Mouse (Mus musculus): ENCODE data around the gene Alg5. TPM values are rescaled to one million over a fixed set of nuclear protein-coding genes. Genes with fewer than 3 reads are reported as not detected.
A peak's percentile ranks its signal among the peaks of the same experiment; 100 is the strongest.
"Not testable (repeated sequence)": the region's sequence is repeated elsewhere in the genome, so short reads cannot be mapped to it uniquely, and the experiment has no call there.

Gene Alg5
- polyA plus RNA-seq, 1 experiment from 2014 or later = 47.9 TPM

- WGBS = 87% methylated on average over 8 of the region's 8 CpGs
- Histone ChIP-seq H3K4me3 (ENCODE audit: low read length) (no peak overlapping the region), H3K9ac (ENCODE audit: low read depth, low read length) (no peak overlapping the region), H3K9me3 (ENCODE audit: control insufficient read depth, low read length) (no peaks in the 10 kb centered on the region), H3K27ac (ENCODE audit: low read depth, low read length) (no peak overlapping the region), H3K4me2 (ENCODE audit: low read length) (no peak overlapping the region), H3K27me3 (replicated peaks; ENCODE audit: control insufficient read depth, insufficient read depth, low read length) (no peaks in the 10 kb centered on the region), H3K4me1 (ENCODE audit: control insufficient read depth, insufficient read depth, low read depth, low read length) (peaks cover 8% of the 10 kb centered on the region), H3K36me3 (ENCODE audit: control insufficient read depth, insufficient read depth, low read length) (no peaks in the 10 kb centered on the region)
- ATAC-seq = no peak
These were observed 22.1 kb downstream of the Alg5 start for GRCm38 (mm10) chr3:54757446-54757845.

GRCm38 (mm10) chr3:54759211-54759610 is 23.9 kb downstream of the Alg5 start:
- Histone ChIP-seq H3K36me3 (ENCODE audit: control insufficient read depth, insufficient read depth, low read length) (no peaks in the 10 kb centered on the region), H3K27ac (ENCODE audit: low read depth, low read length) (no peak overlapping the region), H3K9me3 (ENCODE audit: control insufficient read depth, low read length) (no peaks in the 10 kb centered on the region), H3K9ac (ENCODE audit: low read depth, low read length) (no peak overlapping the region), H3K27me3 (replicated peaks; ENCODE audit: control insufficient read depth, insufficient read depth, low read length) (no peaks in the 10 kb centered on the region), H3K4me3 (ENCODE audit: low read length) (no peak overlapping the region), H3K4me1 (ENCODE audit: control insufficient read depth, insufficient read depth, low read depth, low read length) (peaks cover 8% of the 10 kb centered on the region), H3K4me2 (ENCODE audit: low read length) (no peak overlapping the region)
- no peak for ATAC-seq
- 77% methylated on average over 9 of the region's 9 CpGs for WGBS

GRCm38 (mm10) chr3:54760321-54761115 is 25.2 kb downstream of the Alg5 start:
- ATAC-seq = no peak
- Histone ChIP-seq H3K27ac (ENCODE audit: low read depth, low read length) (no peak overlapping the region), H3K9me3 (ENCODE audit: control insufficient read depth, low read length) (no peaks in the 10 kb centered on the region), H3K4me1 (ENCODE audit: control insufficient read depth, insufficient read depth, low read depth, low read length) (peaks cover 8% of the 10 kb centered on the region), H3K9ac (ENCODE audit: low read depth, low read length) (no peak overlapping the region), H3K36me3 (ENCODE audit: control insufficient read depth, insufficient read depth, low read length) (no peaks in the 10 kb centered on the region), H3K27me3 (replicated peaks; ENCODE audit: control insufficient read depth, insufficient read depth, low read length) (no peaks in the 10 kb centered on the region), H3K4me2 (ENCODE audit: low read length) (no peak overlapping the region), H3K4me3 (ENCODE audit: low read length) (no peak overlapping the region)
- 43% methylated on average over 15 of the region's 15 CpGs for WGBS

GRCm38 (mm10) chr3:54761258-54761657 is 25.9 kb downstream of the Alg5 start:
- Histone ChIP-seq H3K27ac (ENCODE audit: low read depth, low read length) (no peak overlapping the region), H3K4me1 (ENCODE audit: control insufficient read depth, insufficient read depth, low read depth, low read length) (peaks cover 4% of the 10 kb centered on the region), H3K36me3 (ENCODE audit: control insufficient read depth, insufficient read depth, low read length) (no peaks in the 10 kb centered on the region), H3K4me3 (ENCODE audit: low read length) (no peak overlapping the region), H3K9me3 (ENCODE audit: control insufficient read depth, low read length) (no peaks in the 10 kb centered on the region), H3K27me3 (replicated peaks; ENCODE audit: control insufficient read depth, insufficient read depth, low read length) (no peaks in the 10 kb centered on the region), H3K4me2 (ENCODE audit: low read length) (no peak overlapping the region), H3K9ac (ENCODE audit: low read depth, low read length) (no peak overlapping the region)
- WGBS = 87% methylated on average over 1 of the region's 1 CpGs
- ATAC-seq = no peak

DNA sequence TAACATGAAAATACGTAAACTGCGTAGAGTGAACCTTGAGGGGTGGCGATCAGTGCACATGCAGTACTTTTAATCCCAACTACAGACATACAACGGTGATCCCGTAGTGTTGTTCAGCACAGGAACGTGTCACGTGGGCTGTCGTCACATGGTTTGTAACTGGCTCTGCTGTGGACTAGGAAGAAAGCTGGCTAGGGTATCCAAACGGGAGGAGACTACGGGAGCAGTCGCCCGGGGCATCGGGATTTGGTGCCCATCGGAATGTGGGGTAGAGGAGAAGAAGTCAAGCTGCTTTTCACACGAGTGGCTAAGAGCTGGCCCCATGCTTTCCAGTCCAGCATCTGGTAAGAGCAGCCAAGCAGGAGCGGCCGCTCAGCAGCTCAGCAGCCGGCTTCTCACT is 29.1 kb downstream of the Alg5 start:
- Histone ChIP-seq H3K4me2 (ENCODE audit: low read length) (peak overlapping the region; percentile 32), H3K9me3 (ENCODE audit: control insufficient read depth, low read length) (no peaks in the 10 kb centered on the region), H3K9ac (ENCODE audit: low read depth, low read length) (no peak overlapping the region), H3K4me1 (ENCODE audit: control insufficient read depth, insufficient read depth, low read depth, low read length) (peaks cover 3% of the 10 kb centered on the region; the same call in 1 of the 2 replicates), H3K27me3 (replicated peaks; ENCODE audit: control insufficient read depth, insufficient read depth, low read length) (no peaks in the 10 kb centered on the region), H3K27ac (ENCODE audit: low read depth, low read length) (no peak overlapping the region), H3K36me3 (ENCODE audit: control insufficient read depth, insufficient read depth, low read length) (no peaks in the 10 kb centered on the region), H3K4me3 (ENCODE audit: low read length) (peak overlapping the region; percentile 15)
- peak; percentile 94 for ATAC-seq
- WGBS = 46% methylated on average over 18 of the region's 18 CpGs

- 86% methylated on average over 6 of the region's 6 CpGs for WGBS
- H3K4me2 ChIP-seq (ENCODE audit: low read length) = not testable (repeated sequence)
These were observed 30.2 kb downstream of the Alg5 start for GRCm38 (mm10) chr3:54765521-54765920.

GRCm38 (mm10) chr3:54766034-54766433 is 30.7 kb downstream of the Alg5 start:
- Histone ChIP-seq H3K4me3 (ENCODE audit: low read length) (no peak overlapping the region), H3K27ac (ENCODE audit: low read depth, low read length) (no peak overlapping the region), H3K9ac (ENCODE audit: low read depth, low read length) (no peak overlapping the region), H3K4me2 (ENCODE audit: low read length) (no peak overlapping the region), H3K4me1 (ENCODE audit: control insufficient read depth, insufficient read depth, low read depth, low read length) (peaks cover 1% of the 10 kb centered on the region; the same call in 1 of the 2 replicates), H3K9me3 (ENCODE audit: control insufficient read depth, low read length) (no peaks in the 10 kb centered on the region), H3K36me3 (ENCODE audit: control insufficient read depth, insufficient read depth, low read length) (no peaks in the 10 kb centered on the region), H3K27me3 (replicated peaks; ENCODE audit: control insufficient read depth, insufficient read depth, low read length) (no peaks in the 10 kb centered on the region)
- 82% methylated on average over 14 of the region's 14 CpGs for WGBS
- ATAC-seq = no peak

More at GRCm38 (mm10) chr3:54765521-54765920, 30.2 kb downstream of the Alg5 start:
- not testable (repeated sequence) for H3K36me3 ChIP-seq (ENCODE audit: control insufficient read depth, insufficient read depth, low read length); H3K9me3 ChIP-seq (ENCODE audit: control insufficient read depth, low read length); H3K4me1 ChIP-seq (ENCODE audit: control insufficient read depth, insufficient read depth, low read depth, low read length); ATAC-seq; H3K9ac ChIP-seq (ENCODE audit: low read depth, low read length); H3K27ac ChIP-seq (ENCODE audit: low read depth, low read length); H3K27me3 ChIP-seq (replicated peaks; ENCODE audit: control insufficient read depth, insufficient read depth, low read length); H3K4me3 ChIP-seq (ENCODE audit: low read length)

- Histone ChIP-seq H3K9ac (ENCODE audit: low read depth, low read length) (no peak overlapping the region), H3K4me2 (ENCODE audit: low read length) (no peak overlapping the region), H3K4me3 (ENCODE audit: low read length) (no peak overlapping the region), H3K4me1 (ENCODE audit: control insufficient read depth, insufficient read depth, low read depth, low read length) (no peaks in the 10 kb centered on the region), H3K9me3 (ENCODE audit: control insufficient read depth, low read length) (no peaks in the 10 kb centered on the region), H3K27me3 (replicated peaks; ENCODE audit: control insufficient read depth, insufficient read depth, low read length) (no peaks in the 10 kb centered on the region), H3K27ac (ENCODE audit: low read depth, low read length) (no peak overlapping the region), H3K36me3 (ENCODE audit: control insufficient read depth, insufficient read depth, low read length) (no peaks in the 10 kb centered on the region)
- 88% methylated on average over 5 of the region's 5 CpGs for WGBS
- no peak for ATAC-seq
These were observed 31.5 kb downstream of the Alg5 start for GRCm38 (mm10) chr3:54766811-54767210.

- Histone ChIP-seq H3K4me2 (ENCODE audit: low read length) (no peak overlapping the region), H3K27me3 (replicated peaks; ENCODE audit: control insufficient read depth, insufficient read depth, low read length) (no peaks in the 10 kb centered on the region), H3K4me1 (ENCODE audit: control insufficient read depth, insufficient read depth, low read depth, low read length) (no peaks in the 10 kb centered on the region), H3K4me3 (ENCODE audit: low read length) (no peak overlapping the region), H3K9ac (ENCODE audit: low read depth, low read length) (no peak overlapping the region), H3K36me3 (ENCODE audit: control insufficient read depth, insufficient read depth, low read length) (no peaks in the 10 kb centered on the region), H3K9me3 (ENCODE audit: control insufficient read depth, low read length) (peaks cover 2% of the 10 kb centered on the region; the same call in 1 of the 2 replicates), H3K27ac (ENCODE audit: low read depth, low read length) (no peak overlapping the region)
- ATAC-seq = no peak
- WGBS = 87% methylated on average over 8 of the region's 8 CpGs
These were observed 33.3 kb downstream of the Alg5 start for GRCm38 (mm10) chr3:54768592-54768991.

Data from hindbrain, embryonic 16.5 days (tissue).